Mouse (Mus musculus): ENCODE results near the gene Gm5916. TPM values are rescaled to one million over a fixed set of nuclear protein-coding genes. Genes with fewer than 3 reads are reported as not detected.

Gm5916 gene
- not detected in 2 replicates for total RNA-seq (2017)

DNA sequence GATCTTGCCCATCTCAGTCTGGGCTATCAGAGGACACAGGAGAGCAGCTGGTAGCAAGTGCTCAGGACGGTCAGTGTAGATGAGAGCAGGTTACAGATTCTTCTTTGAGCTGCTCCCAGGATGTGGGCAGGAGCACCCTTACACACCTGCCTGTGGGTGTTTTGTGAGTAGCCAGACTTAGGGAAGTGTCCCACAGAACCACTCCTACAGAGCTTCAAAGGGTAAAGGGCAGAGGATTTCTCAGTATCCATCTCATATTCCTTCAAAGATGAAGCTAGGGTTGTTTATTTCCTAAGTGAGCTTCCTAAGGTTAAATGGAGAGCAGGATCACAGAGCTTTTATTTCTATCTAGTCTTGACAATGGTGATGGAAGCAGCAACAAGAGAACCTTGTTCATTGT, at the start of gene Gm5916:
Gene Gm5916, minus strand, starts transcription at position 101 of the 400 bp plus-strand sequence.
- no peak for ATAC-seq (ENCODE audit: extremely low read depth, insufficient number of reproducible peaks, low FRiP score, poor library complexity, severe bottlenecking)

Other genes starting within 250 kb of the Gm5916 start
- gene 9230113P08Rik, start 220.4 kb downstream of the Gm5916 start, total RNA-seq (2017) = not detected in 2 replicates

Data from neutrophil, adult 5-6 weeks (primary cell).